Mouse (Mus musculus) left cerebral cortex, postnatal 4 days (tissue): ENCODE results near the gene Wdr66. TPM values are rescaled to one million over a fixed set of nuclear protein-coding genes. Genes with fewer than 3 reads are reported as not detected.
A peak's percentile ranks its signal among the peaks of the same experiment; 100 is the strongest.

Experiments used
- DNase-seq: peaks from one replicate; pipeline ENCODE4 v3.0.0-alpha.2; 2022
- intact Hi-C: fragments of 180-260 bp; cut with DNase I; formaldehyde crosslinking; loops from one replicate; pipeline ENCODE4 v1.15.1; 2025
- total RNA-seq, 2 experiments: library from RNA; stranded (reverse); gene quantifications; 2 replicates each; pipeline ENCODE4 v1.2.3; 2021

The Wdr66 gene
- total RNA-seq, 2 experiments from 2014 or later: 5.6 to 6.1 TPM

GRCm38 (mm10) chr5:123309816-123310215, 57.9 kb downstream of the Wdr66 start:
- no peak for DNase-seq
- intact Hi-C loops: no loop called here

DNA sequence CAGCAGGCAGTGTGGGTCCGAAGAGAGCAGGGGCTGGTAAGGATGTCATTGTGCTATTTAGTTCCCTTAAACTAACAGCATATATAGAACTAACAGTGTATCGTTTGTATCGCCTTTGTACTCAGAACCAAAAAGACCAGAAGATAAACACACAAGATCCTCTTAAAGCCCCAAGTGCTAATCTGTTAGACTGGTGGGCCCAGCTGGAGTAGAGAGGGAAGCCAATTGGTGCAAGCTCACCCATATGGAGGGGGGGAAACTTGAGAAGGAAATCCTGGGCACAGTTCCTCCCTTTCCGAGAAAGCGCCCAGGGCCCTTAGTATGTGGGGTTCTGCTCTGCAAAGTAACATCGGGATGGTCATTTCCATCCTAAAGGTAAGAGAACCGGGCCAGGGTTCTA, 58.3 kb downstream of the Wdr66 start:
- no peak for DNase-seq
- intact Hi-C loops: no loop called here

DNA sequence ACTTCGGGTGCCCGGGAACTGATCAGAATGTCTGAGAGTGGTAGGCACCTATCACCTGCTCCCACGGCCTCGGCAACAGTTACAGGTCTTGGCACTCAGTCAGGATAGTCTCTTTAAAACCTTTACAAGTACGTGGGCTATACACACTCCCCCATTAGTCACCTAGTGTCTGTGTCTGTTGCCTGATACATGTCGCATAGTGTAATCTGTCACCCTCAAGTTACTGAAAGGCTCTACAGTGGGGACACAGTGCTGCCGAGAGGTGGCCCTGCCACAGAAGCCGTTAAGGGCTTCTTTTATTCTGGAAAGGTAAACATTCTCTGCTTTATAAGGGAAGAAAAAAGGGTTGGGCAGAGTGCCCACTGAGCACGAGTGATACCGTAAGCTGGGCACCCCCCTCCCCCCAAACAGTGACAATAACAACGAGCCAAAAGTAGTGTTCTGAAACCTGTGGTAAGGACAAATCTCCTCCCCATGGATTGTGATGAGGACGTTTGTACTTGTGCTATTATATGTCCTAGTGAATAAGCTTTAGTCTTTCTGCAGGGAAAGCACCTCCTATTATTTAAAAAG, 61.2 kb downstream of the Wdr66 start:
- no peak for DNase-seq
- intact Hi-C loops: no loop called here

GRCm38 (mm10) chr5:123313851-123314380, 62.0 kb downstream of the Wdr66 start:
- intact Hi-C loops: no loop called here
- no peak for DNase-seq

DNA sequence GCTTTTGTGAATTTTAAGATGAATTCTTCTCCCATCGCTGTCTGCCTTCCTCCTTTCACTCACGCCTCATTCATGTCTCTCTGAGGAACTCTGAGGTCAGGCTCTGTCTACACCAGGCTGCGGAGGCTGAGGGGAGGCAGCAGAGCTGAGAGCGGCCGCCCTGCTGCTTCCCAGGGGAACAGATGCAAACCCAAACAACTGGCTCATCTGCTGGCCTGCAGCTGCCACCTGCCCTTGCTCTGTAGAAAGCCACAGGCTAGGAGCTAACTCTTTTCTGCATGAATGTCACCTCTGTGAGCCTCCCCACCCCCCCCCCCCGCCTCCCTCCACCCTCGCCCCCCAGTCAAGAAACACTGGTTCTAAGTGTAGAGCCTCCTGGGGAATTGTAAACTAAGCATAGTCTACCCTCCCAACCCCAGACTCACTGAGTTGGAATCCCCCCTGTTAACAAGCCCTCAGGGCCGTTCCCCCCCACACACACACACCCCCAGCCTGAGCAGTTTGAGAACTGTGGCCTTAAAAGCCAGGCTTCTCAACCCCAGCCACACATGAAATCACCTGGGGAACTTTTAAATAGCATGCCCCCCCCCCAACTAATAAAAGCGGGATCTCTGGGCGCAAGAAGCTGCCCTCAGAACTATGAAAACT, 63.4 kb downstream of the Wdr66 start:
- intact Hi-C loops: no loop called here
- no peak for DNase-seq

DNA sequence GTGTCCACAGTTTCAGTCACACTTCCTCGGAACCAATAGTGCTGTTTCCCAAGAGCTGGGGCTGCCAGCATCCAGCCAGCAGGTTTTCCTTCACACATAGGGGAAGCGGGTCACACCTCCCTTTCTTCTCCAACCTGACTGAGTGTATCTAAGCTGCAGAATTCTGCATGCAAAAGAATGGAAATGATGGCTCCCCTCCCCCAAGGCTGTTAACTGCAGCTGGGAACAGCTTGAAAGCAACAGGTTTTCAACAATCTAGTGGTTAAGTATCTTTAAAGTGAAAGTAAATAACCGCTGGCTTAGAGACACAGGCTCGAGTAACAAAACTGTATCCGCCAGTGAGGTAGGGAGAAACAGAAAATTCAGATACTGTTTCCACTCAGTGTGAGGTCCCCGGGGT, 66.1 kb downstream of the Wdr66 start:
- intact Hi-C loops: no loop called here
- DNase-seq: no peak

DNA sequence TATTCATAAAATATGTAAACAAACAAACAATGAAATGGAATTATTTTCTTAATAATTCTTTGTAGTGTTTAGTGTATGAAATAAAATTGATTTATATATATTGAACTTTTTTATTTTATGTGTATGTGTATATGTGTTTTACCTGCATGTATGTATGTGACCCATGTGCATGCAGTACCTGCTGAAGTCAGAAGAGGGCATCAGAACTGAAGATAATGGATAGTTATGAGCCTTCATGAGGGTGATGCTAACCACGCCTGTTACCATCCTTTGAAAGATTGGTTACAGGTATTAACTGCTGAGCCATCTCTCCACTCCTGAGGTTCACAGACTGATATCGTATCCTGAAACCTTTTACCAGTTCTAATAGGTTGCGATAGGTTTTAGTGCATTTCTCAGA, 68.2 kb downstream of the Wdr66 start:
- no peak for DNase-seq
- intact Hi-C loops: no loop called here

- intact Hi-C loops: no loop called here
Measured at GRCm38 (mm10) chr5:123324242-123324641, 72.3 kb downstream of the Wdr66 start.

DNA sequence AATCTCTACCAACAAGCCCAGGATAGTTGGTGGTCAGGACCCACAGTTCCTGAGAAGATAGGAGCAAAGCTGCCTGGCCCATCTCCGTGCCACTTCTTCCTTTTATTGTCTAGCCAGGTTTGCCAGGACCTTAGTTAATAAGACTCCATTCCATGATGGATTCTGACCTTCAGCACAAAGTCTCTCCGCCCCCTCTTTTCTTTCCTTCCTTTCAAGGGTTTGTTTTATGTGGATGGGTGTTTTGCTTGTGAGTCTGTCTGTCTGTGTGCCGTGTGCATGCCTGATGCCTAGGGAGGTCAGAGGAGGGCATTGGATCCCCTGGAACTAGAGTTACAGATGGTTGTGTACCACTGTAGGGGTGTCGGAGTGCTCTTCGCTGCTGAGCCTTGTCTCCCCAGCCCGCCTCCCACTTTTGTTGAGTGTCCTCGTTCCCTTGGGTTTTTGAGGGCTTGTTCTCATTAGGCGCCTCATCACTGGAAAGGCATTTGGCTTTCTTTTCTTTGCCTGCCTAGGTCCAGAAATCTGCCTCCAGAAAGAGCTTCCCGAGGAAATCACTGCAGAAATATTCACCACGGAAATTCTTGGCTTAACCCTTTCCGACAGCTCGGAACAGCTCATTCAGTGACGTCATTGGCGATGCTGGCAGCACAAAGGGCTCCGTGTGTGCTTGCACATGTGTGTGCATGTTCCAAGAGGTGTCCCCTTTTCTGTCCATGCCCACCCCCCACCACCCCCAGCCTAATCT, 74.3 kb downstream of the Wdr66 start:
- DNase-seq: no peak
- intact Hi-C loops: no loop called here

More at GRCm38 (mm10) chr5:123324242-123324641, 72.3 kb downstream of the Wdr66 start:
- DNase-seq: peak; percentile 38

- DNase-seq: no peak
- intact Hi-C loops: no loop called here
Measured at GRCm38 (mm10) chr5:123326751-123327148, 74.8 kb downstream of the Wdr66 start.

DNA sequence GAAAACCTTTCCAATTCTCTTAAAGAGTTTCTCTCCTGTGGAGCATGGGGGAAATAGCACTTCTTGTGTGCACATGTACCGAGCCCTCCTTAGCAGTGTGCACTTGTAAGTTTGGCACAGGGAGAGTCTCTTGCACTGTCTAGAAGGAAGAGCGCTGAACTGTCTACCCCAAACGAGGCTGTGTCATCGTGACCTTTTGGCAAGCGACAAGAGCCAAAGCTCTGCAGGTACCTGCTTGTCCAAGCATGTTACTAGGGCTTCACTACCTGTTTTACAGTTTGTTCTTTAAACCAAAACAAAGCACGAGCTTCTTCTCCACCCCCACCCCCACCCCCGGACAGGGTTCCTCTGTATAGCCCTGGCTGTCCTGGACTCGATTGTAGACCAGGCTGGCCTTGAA, 75.8 kb downstream of the Wdr66 start:
- no peak for DNase-seq
- intact Hi-C loops: no loop called here

DNA sequence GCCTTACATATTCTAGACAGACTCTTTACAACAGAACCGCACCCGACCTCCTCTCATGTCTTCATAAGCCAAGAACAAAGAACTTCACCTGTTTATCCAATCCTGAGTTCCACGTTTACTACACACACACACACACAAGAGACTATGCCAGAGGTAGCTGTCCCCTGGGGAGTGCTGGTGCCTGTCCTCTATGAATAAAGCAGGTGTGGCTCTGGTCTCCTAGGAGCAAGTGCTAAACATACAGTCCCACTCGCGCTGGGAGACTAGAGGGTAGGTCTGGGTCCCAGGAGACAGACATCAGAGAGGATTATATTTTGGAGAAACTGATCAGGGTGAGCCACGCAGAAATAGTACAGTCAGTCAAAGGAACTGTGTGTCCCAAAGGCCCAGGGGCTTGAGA, 81.7 kb downstream of the Wdr66 start:
- DNase-seq: no peak
- intact Hi-C loops: no loop called here

DNA sequence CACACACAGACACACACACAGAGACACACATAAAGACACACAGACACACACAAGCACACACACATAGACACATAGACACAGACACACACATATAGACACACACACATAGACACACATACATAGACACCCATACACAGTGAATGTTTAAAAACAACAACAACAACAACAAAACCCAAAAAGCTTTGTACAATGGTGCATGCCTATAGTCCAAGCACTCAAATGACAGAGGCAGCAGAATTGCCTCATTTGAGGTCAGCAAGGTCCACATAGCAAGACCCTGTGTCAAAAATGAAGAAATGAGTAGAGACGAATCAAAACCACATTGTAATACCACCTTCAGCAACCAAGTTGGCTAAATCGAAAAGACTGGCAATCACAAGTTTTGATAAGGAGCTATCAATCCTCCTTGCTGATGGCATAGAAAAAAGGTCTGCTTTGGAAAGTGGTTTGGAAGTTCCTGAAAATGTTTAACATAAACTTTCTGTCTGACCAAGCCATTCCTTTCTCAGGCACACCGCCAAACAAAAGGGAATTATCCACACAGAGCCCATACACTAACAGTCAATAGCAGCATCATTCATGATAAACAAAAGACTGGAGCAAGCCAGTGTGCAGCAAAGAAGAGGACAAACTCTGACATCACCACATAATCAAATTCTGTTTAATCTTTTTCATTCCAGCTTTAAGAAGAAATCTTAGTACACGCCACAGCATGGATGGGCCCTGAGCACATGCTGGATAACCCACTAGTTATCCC, 84.5 kb downstream of the Wdr66 start:
- intact Hi-C loops: no loop called here

GRCm38 (mm10) chr5:123338463-123338862, 86.6 kb downstream of the Wdr66 start:
- DNase-seq: no peak
- intact Hi-C loops: no loop called here

More for the DNA sequence above, 84.5 kb downstream of the Wdr66 start:
- DNase-seq: no peak

DNA sequence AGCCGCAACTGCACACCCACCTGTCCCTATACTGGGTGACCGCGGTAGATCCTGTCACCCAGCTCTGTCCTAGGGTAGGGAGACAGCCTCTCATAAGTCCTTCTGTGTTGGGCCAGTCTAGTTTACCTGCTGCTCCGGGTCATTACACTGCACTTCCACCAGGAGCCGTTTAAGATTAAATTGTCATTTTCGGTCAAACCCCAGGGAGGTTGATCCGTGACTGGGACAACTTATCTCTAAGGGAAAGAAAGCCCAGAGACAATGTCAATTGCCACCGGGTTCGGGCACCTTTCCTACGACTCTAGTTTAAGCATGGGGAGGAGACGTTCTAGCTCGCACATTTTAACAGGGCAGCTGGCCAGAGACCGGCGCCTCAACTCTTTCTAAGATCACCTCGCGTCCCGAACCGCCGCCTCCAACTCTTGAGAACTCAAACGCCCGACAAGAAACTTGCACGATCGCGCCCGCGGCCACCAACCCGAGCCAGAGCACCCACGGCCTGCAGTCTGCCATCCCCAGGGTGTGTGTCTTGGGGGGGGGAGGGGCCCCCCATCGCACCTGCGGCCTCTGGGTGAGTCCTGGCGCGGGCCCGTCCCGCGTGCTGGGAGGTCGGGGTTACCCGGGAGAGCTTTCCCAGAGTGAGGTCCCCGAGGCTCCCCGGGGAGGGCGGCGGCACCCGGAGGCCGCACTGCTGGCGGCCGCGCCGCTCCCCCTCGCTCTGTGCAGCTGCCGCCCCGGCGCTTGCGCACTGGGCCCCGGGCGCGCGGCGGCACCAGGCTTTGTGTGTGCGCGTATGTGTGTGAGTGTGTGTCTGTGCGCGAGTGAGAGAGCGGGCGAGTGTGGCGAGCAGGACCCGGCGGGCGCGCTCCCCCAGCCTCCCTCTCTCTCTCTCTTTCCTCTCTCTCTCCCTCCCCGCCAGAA, 92.1 kb downstream of the Wdr66 start, which contains the start of gene Bcl7a:
Gene Bcl7a (plus strand): TSS at position 128 of the 921 bp plus-strand sequence.
- DNase-seq: peak; percentile 92
- intact Hi-C loops: loop anchor here (10.0 kb wide), 2 partner anchors 59 to 89 kb away; partner anchors contain the start of gene Wdr66

- DNase-seq: no peak
- intact Hi-C loops: loop anchor here (10.0 kb wide), 2 partner anchors 60 to 90 kb away; partner anchors contain the start of gene Wdr66
Measured at GRCm38 (mm10) chr5:123344628-123344962, 92.7 kb downstream of the Wdr66 start.

GRCm38 (mm10) chr5:123344963-123345852, 93.3 kb downstream of the Wdr66 start:
- intact Hi-C loops: loop anchor here (10.0 kb wide), 2 partner anchors 60 to 90 kb away; partner anchors contain the start of gene Wdr66
- DNase-seq: peak; percentile 57

DNA sequence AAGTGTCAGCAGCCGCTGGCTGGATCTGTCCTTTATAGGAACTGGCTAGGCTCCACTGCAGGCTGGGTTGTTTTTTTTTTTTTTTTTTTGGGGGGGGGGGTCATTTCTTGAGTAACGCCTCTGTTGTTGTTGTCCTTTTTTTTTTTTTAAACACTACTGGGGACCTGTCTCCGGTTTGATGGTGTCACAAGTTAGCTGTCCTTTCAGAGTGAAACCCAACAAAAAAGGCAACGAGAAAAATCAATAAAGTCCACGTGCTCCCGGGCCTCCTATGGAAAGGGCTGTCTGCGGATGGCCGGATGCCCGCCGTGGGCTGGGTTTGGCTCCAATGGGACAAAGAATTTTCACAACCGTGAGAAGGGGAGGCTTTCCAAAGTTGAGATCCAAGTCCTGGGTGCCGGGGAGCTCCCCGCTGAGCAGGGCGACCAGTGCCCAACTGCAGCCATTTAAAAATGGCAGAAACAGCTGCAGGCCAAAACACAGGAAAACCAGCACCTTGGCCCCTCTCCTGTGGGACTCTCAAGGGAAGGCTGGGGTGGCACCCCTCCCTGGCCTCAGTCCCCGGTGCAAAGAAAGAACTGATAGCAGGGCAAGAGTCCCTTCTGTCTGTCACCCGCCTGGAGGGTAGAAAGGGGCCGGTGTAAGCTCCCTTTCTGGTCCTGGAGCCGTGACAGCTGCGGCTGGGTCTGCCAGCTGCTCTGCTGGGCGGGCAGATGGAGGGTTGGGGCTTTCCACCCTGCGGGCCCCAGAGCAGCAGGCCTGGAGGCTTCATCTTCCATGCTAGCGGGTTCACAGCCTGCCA, 94.2 kb downstream of the Wdr66 start:
- DNase-seq: peak; percentile 96
- intact Hi-C loops: loop anchor here (10.0 kb wide), 2 partner anchors 61 to 91 kb away; partner anchors contain the start of gene Wdr66
